Mouse (Mus musculus) embryo, embryonic 9.5 days (tissue): Measurements from ENCODE around the gene Tent5c.

Experiments
- DNase-seq: peaks from one replicate; pipeline ENCODE4 v3.0.0-alpha.2; 2017; ENCODE audit errors: extremely low spot score

Gene Tent5c

GRCm38 (mm10) chr3:100487046-100487445, 2.1 kb downstream of the Tent5c start:
- DNase-seq: no peak

- DNase-seq: no peak
Measured at GRCm38 (mm10) chr3:100485390-100486132, 3.6 kb downstream of the Tent5c start.

DNA sequence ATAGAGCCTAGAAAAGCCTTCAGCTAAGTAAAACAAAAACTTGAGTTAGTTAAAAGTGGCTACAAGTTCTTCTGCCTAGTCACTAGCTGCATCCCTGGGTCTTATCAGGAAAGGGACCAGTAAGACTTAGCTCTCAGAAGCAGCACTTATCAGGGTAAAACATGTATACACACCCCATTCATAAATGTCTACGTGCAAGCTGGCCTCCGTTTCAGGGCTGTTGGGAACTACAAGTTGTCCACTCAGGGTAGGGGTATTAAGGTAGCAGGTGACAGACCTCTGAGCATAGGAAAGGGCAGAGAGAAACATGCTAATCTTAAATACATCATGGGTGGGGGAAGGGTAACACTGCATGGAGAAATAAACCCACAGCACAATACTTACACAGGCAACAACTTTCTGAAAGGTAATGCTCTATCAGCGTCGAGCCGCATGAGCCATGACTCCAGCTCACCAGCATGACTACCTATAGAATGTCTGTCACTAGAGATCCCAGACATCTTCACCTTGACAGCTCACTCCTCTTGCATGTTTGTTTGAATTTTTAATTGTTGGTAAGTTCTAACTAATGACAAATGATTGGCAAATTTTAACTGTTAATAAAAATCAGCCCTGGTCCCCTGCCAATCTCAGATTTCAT, 6.0 kb downstream of the Tent5c start:
- DNase-seq: no peak

- DNase-seq: no peak
Measured at GRCm38 (mm10) chr3:100482324-100482911, 6.7 kb downstream of the Tent5c start.

DNA sequence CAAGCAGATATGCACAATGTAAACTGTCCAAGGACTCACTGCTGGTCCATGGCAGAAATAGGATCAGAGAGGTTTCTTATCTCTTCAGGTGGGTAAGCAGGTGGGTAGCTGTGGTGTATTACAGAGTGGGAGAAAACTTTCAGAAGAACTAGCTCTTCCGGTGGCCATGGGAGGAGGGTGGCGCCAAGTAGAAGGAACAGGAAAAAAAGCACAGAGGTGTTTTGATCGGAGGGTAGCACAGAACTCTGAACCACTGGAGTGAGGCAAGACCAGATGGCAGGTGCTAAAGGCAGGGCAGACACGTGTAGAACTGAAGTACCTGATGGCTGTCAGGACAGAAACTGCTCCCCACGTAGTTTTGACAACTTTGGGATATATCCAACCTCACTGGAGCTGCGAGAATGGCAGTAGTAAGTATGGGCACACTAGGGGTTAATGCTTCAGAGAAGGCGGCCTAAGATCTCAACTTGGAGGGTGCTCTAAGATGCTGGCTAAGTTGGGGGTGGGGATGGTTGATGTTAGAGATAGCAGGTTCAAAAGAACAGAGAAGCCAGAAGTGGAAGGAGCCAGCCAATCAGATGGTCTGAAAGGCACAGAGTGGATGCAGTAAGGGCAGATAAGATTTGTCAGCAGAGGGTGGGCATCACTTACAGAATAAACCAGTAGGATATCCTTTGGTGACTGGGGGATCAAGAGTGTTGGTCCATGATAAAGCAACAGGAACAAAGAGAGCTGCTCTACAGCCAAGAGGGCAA, 8.7 kb downstream of the Tent5c start:
- DNase-seq: no peak

DNA sequence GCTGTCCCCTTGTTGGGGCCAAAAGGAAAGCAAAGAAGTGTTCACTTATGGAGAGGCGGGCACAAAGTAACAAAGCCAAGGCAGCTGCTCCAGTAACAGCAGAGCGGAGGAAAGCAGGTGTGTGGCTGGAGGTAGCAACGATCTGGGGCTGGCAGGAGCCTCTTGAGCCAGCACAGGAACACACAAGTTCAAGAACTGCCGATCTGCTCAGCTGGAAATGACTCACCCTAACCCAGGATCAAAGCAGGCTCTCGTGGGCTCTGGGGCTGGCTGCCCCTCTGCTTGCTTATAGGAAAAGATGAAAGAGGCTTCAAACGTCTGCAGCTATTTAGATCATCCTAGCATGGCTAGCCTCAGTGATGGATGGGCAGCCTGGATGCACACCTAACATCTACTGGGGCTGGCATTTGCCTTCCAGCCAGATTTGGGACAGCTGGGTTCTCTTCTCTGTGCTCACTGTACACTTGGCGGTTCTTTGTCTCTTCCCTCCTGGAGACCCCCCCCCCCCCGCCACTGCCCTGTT, 14.1 kb downstream of the Tent5c start:
- DNase-seq: no peak

- DNase-seq: no peak
Measured at GRCm38 (mm10) chr3:100474536-100474935, 14.6 kb downstream of the Tent5c start.

DNA sequence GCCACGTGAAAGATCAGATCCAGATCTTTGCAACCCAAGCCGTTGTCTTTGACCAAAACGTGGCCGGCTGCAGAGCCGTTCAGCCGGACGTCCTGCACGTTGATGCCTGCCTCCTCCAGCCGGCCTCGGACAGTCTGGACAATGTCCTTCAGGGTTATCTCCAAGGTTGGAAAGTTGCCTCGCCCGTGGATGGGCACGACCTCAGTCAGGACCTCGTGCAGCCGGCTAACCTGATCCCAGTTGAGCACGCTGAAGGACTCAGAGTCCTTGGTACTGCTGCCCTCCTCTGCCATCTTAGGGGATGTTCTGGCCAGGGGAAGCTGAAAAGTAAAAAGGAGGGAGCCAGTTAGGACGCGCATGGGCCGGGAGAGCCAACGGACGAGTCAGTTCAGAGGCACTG, 16.0 kb downstream of the Tent5c start:
- DNase-seq: no peak

- no peak for DNase-seq
Measured at GRCm38 (mm10) chr3:100470902-100471301, 18.2 kb downstream of the Tent5c start.

DNA sequence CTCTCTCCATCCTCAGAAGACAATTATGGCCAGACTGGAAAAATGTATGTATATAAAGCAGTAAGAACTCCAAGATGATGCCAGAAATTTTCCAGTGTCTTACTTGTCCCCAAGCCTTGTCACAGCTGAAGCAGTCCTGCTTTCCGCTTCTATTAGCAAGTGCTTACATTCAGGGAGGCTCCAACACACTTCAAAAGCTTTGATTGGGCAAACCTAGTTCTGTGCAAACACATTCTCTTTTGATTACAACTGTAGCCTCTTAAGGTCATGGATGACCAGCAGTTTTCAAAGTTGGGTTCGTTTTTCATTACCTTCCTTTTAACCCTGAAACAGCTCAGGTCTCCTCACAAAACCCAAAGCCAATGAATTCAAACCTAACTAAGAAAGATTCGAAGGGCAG, 19.0 kb downstream of the Tent5c start:
- no peak for DNase-seq

DNA sequence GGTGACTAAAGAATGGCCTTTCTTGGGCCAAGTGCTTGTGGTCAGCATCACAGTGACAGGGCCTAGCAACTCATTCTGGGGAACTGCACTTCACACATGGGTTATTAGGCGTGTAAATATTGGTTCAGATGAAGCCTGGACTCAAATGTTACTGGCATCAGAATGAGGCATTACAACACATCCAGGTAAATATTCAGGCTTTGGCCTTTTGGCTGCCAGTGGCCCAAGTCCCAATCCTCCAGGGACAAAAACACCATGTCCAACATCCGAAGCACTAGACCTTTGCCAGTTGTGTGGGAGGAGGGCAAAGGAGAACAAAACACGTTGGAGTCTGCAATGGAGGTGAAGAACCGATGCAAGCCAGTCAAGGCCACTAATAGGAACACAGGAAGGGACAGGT, 22.6 kb downstream of the Tent5c start:
- DNase-seq: no peak

GRCm38 (mm10) chr3:100464596-100464995, 24.5 kb downstream of the Tent5c start:
- DNase-seq: no peak

GRCm38 (mm10) chr3:100463959-100464265, 25.2 kb downstream of the Tent5c start:
- no peak for DNase-seq

DNA sequence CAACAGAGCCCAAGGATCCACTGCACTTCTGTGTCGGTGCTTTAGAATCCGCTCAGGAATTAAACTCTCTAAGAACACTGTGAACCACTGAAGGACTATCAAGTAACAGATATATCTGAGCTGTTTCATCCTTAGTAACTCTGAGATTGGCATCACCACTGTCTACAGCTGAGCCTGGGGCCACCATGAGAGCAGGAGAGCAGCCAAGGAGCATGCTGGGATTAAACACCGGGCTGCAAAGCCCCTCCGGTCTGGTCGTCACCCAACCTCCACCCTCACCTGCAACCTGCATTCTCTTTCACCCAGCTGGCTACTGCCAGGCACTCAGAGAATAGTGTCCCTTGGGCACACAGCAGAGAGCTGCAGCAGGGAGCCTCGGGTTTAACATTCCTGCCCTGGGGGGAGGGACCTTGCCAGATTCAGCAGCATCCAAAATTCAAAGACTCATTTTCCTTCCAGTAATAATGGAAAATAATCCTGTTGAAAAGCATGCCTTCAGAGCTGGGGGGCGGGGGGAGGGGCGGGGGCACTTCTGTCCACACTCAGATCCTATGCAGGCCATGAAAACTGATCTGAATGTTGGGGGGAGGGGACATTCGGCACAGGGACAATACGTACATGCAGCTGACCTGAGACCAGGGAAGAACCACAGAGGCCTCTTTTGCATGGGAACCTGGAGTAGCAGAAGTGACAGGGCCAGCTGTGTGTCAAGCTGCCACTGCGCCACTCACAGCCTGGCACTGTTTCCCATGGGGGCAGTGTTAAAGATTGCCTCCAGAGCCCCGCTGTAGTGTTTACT, 25.8 kb downstream of the Tent5c start:
- DNase-seq: peak; percentile 25

GRCm38 (mm10) chr3:100462235-100463083, 26.7 kb downstream of the Tent5c start:
- no peak for DNase-seq

GRCm38 (mm10) chr3:100460510-100460909, 28.6 kb downstream of the Tent5c start:
- no peak for DNase-seq

DNA sequence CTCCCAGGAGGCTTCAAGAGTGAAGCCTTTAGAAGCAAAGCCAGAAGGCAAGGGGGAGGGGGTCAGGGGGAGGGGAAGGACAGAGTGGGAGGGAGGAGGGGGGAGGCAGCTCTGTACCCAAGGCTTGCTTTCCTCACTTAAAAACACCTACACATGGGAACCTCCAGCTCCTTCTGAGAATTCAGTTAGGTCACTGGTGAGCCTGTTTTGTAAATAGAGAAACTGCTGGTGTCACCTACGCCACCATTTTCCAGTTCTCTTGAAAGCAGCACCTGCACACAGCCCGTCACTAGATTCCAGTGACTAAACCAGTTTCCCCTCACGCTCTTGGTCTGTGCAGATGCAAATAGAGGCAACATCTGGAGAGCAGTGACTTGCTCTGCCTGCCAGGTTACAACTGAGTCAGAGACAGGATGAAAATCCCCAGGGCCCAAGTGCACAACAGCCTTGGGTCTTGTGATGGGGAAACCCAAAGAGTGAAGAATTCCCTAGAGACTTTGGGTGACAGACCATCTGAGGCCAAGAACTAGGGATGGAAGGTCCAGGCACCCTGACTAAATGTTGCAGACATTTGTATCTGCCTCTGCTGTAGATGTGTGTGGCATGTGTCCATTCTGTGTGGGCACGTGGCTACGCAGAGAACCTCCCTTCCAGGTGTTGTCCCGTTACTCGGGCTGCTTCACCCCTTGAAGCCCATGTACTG, 45.2 kb downstream of the Tent5c start:
- DNase-seq: no peak

DNA sequence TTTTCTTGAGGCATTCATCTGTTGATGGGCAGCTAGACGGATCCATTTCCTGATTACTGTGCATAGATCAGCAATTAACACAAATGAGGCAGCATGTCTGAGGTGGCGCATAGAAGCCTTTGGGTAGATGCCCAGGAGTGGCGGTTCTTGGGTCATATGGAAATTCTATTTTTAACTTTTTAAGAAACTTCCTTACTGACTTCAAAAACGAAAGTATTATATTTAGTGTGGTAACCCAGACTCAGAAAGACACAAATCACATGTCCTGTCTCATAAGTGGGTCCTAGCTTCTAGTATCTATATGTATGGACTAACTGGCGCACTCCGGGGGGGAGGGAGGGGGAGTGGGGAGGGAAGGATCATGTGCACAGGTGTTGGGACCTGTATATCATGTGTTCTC, 46.6 kb downstream of the Tent5c start:
- DNase-seq: no peak

- DNase-seq: no peak
Measured at GRCm38 (mm10) chr3:100440754-100441153, 48.4 kb downstream of the Tent5c start.

GRCm38 (mm10) chr3:100440009-100440408, 49.1 kb downstream of the Tent5c start:
- DNase-seq: no peak
